Mouse (Mus musculus) heart, adult 11 months (tissue): ENCODE results near the gene Msx1.
"Not testable (repeated sequence)": the region's sequence is repeated elsewhere in the genome, so short reads cannot be mapped to it uniquely, and the experiment has no call there.

Source experiments
- DNase-seq: peaks from one replicate; pipeline ENCODE4 v3.0.0; 2022

Msx1 gene

DNA sequence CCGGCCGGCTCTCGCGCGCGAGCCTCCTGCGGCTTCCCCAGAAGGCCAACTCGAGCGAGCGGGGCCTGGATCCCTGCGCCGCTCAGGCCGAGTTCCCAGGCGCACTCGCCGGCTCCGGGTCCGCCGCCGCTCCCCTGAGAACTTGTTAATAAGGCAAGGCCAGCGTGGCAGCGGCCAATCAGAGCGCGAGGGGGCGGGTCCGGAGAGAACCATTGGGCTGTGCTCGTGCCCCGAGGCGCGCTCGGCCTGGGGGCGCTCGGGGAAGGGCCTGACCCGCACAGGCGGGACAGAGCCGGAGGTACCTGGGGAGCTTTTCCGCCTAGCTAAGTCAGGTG, at the start of gene Msx1:
Gene Msx1, minus strand, starts transcription at position 123 of the 335 bp plus-strand sequence.
- DNase-seq = peak; percentile 99

DNA sequence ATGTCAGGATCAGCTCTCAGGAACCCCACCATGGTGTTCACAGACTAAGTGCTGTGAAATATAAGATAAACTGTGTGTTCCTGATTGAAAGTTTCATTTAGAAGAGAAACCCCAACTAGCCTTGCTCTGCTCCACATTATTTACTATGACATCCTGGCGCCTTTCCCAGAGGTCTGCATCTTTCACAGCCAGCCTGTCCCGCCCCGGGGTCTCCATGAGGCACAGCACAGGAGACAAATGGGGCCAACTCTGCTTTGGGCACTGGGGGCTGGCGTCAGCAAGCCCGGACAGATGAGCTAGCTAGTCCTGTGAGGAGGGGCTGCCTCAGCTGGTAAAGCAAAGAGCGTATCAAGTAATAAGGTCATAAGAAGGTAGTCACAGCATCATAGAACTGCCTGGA, 41.1 kb upstream of the Msx1 start:
- DNase-seq = peak; percentile 33

DNA sequence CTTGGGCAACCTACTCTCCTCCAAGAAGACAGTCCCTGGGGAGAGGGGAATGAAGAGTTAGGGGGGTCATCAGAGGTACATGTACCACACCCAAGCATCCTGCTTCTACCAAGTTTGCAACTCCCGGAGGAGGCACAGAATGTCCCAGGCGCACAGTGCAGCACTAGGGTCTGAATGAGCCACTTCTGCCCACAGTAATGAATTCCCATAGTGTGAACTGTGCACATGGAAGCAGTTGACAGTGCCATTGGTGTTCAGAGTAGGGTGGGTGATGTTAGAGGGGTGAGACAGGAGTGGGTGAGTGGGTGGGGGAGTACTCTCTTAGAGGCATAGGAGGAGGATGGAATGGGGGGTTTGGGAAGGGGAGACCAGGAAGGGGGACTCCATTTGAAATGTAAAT, 39.9 kb upstream of the Msx1 start:
- DNase-seq = peak; percentile 53

DNA sequence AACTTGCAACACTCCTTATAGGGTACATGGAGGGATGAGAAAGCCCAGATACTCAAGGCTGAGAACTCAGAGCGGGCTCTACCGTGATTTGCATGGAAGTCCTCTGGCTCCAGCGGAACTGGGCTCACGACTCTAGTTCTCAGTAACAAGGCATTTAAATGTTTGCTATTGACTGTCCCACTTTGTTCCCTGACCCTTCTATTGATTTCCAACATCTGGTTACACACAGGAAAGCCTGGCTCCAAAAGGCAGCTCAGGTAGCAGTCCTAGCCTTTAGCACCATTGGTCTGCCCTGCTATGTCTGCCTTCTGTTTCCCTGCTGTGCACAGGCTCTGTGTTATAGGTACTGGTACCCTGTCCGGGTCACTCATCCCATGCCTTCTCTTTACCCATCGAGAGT, 36.5 kb upstream of the Msx1 start:
- peak; percentile 63 for DNase-seq

DNA sequence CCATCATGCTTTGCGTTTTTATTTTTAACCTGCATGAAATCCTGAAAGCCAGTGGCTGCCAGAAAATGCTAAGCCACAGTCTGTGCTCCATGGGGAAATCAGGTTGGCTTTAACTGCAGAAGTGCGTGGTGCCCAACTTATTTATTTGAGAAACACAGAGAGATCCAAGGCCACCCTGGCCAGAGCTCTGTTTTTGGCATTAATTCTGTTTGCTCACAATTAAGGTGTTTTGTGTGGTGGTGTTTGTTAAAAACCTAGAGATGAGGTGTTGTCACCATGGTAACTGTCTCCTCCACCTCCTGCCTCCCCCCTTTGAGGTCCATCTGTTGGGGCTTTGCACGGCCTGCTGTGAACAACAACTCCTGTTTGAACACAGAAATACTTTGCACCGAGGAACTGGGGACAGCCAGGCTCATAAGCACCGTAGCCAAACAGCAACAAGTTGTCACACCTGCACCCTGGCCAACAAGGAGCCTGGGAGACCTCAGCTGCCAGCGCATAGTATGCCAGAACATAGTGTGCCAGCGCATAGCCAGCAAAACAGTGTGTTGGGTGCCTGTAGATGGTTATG, 35.9 kb upstream of the Msx1 start:
- peak; percentile 90 for DNase-seq

DNA sequence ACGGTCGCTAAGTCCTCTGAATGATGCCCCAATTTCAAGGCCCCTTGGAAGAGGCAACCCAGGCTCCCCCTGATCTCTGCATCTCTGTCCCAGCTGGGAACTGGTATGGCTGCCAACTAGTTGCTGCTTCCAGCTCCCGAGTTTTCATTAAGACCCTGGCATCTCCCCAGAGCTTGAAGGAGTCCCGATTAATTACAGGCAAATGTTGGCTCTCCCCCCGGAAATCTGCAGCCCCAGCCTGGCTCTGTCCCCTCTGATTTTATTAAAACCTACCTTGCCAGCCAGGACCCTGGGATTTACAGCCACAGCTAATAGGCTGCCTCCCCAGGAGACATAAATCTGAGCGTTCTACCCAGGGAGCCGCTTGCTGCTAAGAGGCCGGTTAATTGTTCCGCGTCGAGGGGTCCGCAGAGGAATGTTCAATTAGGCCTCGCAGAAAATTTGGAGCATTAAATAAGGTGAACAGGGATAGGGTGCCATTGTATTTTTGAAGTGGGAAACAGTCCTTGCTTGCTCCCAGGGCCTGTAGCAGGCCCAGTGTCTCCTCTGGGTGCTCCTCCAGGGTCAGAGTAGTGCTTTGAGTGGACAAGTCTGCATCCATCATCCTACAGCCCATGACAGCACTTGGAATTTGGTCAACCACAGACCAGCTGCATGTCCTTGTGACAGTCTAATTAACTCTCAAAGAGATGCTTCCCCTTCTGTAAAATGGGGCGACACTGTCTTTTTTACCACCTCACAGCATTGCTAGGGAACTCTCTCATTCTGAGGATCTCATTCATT, 33.6 kb upstream of the Msx1 start:
- DNase-seq = no peak

DNA sequence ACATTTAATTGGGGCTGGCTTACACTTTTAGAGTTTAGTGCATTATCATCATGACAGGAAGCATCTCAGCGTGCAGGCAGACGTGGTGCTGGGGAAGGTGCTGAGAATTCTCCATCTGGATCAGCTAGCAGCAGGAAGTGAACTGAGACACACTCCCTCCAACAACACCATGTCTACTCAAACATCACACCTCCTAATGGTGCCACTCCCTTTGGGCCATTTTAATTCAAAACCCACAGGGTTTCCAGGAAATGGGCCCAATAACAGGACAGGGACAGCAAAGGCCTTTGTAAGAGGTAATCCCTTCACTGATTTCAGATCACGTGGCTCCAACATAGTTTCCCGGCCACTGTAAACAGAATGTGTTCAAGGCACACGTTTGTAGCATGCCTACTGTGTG, 31.7 kb upstream of the Msx1 start:
- no peak for DNase-seq

DNA sequence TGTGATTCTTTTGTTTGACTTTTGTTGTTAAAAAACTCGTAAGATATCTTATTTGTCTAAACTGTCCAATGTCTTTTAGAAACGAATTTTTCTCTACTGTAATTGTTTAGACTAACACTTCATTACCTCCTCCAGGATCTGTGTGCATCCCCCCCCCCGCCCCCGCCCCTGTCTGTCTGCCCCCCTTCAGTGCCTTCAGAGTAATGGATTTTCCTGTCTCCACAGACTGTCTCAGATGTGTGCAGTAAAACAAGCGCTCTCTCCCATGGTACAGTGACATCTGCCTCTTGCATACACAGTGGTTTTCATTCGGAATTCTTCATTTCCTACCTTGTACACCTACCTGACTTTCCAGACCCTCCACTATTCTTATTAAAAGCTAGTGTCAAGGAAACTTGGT, 29.9 kb upstream of the Msx1 start:
- DNase-seq = no peak

DNA sequence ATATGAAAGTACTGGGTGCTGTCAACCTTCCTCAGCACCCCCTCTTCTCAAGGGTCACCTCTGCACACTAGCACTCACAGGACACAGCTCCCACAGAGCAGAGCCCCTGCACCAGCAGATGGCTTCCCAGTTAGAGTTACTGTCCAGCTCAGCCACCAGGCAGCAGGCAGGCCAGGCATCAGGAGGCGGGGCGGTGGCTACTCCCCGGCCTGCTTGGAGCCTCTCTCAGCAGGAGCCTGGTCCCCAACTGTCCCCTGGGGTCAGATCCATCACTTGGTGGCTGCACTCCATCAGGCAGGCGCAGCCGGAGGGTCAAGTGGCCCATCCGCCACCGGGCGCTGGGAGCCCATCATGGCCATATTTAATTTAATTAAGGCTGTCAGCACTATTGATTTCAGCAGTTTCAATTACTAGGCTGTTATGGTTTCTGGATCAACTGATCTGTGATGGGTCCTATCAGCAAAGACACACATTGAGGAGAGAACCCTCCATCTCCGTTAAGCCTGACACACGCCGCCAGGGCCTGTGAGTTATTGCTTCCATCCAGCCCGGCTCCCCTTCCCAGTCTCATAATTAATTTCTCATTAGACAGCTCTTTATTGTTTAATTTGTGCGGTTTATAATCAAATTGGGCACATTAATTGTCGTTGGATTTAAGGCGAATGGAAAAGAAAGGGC, 27.1 kb upstream of the Msx1 start:
- no peak for DNase-seq

DNA sequence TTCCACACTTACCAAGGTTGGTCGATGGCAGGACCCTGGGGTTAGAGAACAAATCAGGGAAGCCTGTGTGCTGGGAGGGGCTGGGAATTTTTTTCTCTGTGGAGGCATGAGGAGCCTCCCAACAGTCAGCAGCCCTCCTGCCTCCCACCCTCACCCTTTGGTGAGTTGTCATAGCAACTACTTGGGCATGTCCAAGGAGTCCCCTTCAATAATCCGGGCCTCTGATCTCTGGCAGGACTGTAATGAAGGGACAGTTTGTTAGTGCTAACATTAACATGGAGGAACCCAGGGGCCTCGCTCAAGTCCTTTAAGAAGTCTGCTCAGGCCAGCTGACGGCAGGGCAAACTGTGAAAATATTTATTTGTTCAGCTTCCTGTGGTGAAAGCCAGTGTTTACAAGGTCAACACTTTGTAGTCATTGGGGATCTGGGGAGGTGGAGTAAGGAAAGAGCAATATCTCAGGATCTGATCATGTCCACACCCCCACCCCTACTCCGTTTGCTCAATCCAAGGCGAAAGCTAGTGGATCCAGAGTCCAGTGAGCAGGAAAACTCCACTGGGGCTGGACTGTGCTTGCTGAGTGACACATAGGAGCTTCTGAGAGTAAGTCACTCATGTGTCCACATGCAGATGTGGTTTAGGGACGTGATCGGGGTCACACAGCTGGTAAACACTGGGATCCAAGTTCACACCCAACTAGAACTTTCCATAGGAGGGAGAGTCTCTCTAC, 24.8 kb upstream of the Msx1 start:
- DNase-seq = no peak

DNA sequence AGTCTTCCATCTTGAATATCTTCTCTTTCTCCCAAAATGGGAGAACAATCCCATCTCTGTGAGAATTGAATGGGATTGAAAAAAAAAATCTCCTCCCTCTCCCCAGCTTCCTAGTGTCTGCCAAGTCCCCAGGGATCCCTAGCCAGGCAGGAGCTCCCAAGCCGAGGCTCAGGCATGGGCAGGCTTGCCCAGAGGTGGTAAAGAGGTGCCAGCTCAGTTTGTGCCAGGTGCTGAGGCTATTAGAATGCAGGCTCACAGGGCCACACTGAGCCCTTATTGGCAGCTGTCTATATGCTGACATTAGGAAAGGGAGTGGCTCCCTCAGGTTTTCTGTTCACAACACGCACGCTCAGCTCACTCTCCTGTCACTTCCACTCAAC, 11.9 kb upstream of the Msx1 start:
- DNase-seq = no peak

DNA sequence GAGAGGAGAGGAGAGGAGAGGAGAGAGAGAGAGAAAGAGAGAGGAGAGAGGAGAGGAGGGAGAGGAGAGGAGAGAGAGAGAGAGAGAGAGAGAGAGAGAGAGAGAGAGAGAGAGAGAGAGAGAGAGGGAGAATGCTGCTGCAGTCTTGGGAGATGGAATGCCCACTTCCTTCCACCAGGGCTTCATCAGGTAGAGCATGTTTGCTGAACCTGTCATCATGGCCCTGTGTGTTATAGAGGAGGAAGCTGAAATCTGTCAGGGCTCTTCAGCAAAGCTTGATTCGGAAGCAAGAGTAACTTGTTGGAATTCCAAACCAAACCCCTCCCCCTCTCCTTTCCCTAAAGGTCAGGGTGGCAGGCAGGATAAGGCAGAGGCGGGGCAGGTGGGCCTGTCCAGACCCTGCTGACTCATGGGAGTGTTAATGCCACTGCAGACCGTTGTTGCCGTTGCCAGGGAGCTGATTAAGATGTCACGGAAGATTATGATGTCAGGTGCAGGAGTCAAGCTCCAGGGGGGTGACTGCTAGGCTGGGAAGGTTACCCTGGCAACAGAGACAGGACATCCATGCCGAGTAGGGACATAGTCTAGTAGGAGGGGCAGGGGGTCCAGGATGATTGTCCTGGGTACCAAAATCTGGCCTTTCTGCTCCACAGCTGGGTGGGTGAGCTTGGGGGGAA, 11.3 kb upstream of the Msx1 start:
- no peak for DNase-seq

DNA sequence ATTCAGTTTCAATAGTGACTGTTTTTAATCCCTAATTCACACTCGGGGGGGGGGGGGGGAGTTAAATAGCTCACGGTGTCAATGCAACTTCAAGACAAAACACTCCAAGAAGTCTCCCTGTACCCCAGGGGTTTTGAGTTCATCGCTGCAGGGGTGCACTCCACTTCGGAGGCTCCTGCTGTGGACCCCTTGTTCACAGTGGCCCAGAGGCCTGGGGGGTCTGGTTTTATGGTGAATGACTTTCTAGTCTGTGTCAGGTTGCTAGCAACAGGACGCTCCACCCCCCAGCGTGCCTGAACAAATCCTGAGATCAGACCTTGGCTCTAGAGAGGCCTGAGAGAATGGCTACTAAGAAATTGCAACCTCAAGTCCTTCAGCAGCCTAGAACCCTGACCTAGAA, 8.4 kb upstream of the Msx1 start:
- DNase-seq = no peak

DNA sequence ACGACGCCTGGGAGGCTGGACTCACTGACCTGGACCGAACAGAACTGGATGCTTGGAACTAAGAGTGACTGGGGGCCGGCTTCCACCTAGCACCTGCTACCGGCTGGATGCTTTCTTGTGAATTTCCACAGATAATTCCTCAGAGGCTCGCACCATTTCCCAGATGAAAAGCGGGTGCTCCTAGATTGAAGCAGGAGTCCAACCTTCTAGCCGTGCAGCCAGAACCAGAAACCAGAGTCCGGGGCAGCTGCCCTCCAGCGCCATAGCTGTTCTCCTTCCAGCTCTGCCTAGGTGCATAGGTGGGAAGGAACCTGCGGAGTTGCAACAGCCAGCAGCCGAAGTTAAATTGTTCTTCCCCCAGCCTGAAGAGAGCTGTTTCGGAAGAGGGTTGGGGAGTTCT, 7.6 kb upstream of the Msx1 start:
- DNase-seq = no peak

DNA sequence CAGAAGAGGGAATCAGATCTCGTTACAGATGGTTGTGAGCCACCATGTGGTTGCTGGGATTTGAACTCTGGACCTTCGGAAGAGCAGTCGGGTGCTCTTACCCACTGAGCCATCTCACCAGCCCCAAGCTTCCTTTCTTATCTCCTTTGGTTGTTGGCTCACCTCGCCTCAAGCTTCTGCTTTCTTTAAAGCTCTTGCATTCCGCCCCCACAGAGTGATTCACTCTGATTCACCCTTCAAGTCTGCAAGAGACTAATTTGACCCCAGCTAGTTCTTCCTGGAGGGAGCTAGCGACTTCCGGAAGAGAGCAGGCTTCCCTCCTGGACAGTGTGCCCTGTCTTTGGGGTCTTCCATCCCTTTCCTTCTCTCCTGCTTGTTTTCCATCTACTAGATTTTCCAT, 6.1 kb upstream of the Msx1 start:
- not testable (repeated sequence) for DNase-seq

DNA sequence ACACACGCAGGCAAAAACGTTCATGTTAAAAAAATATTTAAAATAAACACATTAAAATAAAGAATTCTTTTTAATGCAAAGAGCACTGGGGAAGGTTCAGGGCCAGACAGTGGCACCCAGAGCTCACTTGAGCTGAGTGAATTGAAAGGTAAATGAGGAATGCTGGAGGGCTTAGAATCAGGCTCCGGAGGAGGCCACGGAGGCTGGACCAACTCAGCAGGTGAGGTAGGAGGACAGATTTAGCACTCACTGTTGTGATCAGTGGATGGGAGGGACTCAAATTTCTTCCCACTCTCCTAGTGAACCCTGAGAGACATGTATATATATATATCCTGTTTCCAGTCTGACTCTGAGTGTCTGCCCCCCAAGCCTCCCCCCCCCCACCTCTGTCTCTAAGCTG, 5.5 kb upstream of the Msx1 start:
- no peak for DNase-seq

DNA sequence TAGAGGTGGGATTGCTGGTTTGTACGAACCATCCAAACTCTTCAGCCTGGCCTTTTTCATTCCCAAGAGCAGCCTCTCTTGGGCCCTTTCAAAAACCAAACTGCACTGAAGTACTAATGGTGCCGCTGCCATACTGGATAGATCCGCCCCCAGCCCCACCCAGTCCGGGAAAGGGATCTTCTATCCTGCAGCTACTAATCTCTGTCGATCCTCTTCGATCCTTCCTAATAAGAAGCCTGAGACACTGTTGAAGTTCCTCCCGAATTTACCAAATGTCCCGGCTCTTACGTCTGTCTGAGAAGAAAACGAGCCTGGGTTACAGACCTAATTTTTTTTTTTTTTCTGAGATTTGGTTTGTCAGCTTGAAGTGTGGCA, 4.9 kb upstream of the Msx1 start:
- DNase-seq = no peak

DNA sequence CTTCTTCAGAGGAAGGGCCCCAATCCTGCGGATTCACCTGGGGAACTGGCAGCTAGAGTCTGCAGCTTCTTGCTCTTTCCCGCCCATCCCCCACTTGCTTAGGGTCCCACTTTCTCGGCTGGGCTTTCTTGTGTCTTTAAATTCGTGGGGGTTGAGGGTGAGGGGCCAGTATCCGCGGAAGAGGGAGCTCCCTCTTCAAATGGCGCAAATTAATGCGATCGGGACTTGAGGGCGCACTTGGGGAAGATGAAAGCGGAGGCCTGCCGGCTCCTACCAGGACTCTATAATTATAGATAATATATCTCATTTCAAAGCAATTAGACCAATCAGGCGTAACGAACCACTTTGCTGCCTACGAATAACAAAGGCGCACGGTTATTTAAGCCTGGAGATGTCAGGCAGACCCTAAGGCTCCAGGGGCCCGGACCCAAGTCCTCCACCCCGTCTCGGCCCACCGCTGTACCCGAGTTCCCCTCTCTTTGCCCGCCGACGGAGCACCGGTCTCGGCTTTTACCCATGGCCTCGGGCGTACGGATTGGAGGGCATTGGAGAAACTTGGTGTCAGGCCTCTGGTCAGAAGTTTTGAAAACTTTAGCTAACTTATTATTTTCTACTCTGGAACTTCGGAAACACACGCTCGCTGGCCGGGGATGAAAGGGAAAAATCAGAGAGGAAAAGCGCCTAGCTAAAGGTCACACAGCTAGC, 4.4 kb upstream of the Msx1 start:
- DNase-seq = no peak

DNA sequence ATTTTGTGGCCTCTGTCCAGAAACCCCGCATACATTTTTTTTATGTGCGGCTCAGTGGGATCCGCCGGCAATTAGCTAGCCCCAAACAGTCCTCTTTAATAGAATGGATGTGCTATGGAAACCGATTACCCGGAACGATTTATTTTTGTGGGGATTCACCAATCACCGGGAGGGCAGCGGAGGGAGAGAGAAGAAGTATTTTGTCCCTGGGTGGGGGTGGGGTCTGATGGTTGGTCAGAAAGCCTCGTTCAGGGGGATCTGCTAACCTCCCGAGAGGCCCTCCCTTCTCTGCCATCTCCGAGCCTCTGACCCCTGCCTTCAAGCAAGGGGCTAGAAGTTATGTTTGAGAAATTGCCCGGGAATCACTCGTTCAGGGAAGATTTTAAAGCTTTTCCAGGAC, 3.6 kb upstream of the Msx1 start:
- DNase-seq = no peak

DNA sequence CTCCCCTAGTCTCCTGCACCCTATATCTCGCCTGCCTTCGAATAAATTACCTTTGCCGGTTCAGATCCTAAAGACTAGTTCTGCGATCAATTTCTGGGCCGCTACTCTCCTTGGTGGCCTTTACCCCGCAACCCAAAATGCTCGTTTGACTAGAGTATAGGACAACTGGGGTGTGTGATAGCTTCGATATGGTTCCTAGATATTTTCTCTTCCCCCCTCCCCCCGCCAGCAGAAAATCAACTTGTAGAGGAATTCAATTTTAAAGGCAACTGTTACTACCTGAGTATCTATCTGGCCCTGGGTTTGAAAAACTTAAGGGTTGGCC, 3.2 kb upstream of the Msx1 start:
- no peak for DNase-seq

DNA sequence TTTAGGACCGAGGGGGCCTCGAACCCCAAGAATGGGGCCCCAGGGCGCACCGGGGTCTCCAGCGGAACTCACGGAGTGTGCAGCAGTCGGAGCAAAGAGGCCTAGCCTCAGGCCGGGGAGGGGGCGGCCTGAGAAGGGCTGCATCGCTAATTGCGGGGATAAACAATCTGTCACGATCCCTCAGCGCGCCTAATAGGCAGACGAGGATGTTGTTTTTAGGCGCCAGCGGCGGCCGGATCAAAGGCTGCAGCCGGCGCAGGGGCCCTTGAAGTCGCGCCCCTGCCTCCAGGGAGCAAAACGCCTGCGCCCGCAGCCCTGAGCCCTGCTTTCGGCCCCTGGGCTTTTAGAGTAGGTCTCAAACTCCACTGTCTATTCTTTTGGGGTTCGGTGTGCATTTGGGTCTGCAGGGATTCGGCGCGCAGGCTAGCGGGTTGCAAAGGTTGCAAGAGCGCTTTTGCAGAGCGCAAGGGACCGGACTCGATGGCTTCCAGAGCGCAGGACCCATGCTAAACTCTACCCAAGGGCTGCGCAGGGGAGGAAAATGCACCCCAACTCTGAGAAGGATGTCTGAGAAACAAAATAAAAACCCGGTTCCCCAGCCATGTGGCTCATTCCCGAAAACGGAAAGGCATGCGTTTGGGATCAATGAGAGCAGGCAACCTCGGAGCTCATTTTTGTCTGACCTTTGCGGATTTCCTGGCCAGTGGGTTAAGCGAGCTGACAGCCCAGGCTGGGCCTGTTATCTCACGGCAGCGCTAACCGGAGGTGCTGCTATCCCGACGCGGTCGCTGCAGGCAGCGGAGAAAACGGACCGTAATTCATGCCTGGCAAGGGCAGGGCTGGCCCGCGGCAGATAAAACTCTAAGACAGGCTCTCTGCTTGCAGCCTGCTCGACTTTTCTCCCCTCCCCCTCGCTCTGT, 2.6 kb upstream of the Msx1 start:
- peak; percentile 89 for DNase-seq
